Mouse (Mus musculus): ENCODE measurements around the gene Prkx.

Prkx gene

GRCm38 (mm10) chrX:77796238-77796835 is at the start of gene Prkx:
Gene Prkx, minus strand, starts transcription at chrX:77796278.
- in situ Hi-C loops (cut with MboI, MseI) = loop anchor here (10.0 kb wide), 1 partner anchor 372 kb away; no protein-coding TSS in a partner anchor

- in situ Hi-C loops (cut with MboI, MseI) = no loop called here
These were observed 16.0 kb upstream of the Prkx start for GRCm38 (mm10) chrX:77812031-77812430.

- in situ Hi-C loops (cut with MboI, MseI) = no loop called here
These were observed 14.6 kb upstream of the Prkx start for GRCm38 (mm10) chrX:77810608-77811206.

- in situ Hi-C loops (cut with MboI, MseI) = no loop called here
These were observed 12.5 kb upstream of the Prkx start for GRCm38 (mm10) chrX:77808602-77809001.

GRCm38 (mm10) chrX:77802293-77802692 is 6.2 kb upstream of the Prkx start:
- in situ Hi-C loops (cut with MboI, MseI) = no loop called here

GRCm38 (mm10) chrX:77801543-77801942 is 5.5 kb upstream of the Prkx start:
- in situ Hi-C loops (cut with MboI, MseI) = no loop called here

- in situ Hi-C loops (cut with MboI, MseI) = loop anchor here (10.0 kb wide), 1 partner anchor 375 kb away; no protein-coding TSS in a partner anchor
These were observed 3.5 kb upstream of the Prkx start for GRCm38 (mm10) chrX:77799554-77799953.

- in situ Hi-C loops (cut with MboI, MseI) = loop anchor here (10.0 kb wide), 1 partner anchor 373 kb away; no protein-coding TSS in a partner anchor
These were observed 1.7 kb upstream of the Prkx start for GRCm38 (mm10) chrX:77797801-77798200.

GRCm38 (mm10) chrX:77796916-77797315 is 838 bp upstream of the Prkx start:
- in situ Hi-C loops (cut with MboI, MseI) = loop anchor here (10.0 kb wide), 1 partner anchor 372 kb away; no protein-coding TSS in a partner anchor

GRCm38 (mm10) chrX:77795858-77796174 is 262 bp downstream of the Prkx start:
- in situ Hi-C loops (cut with MboI, MseI) = loop anchor here (10.0 kb wide), 1 partner anchor 371 kb away; no protein-coding TSS in a partner anchor

- in situ Hi-C loops (cut with MboI, MseI) = loop anchor here (10.0 kb wide), 1 partner anchor 370 kb away; no protein-coding TSS in a partner anchor
These were observed 868 bp downstream of the Prkx start for GRCm38 (mm10) chrX:77794962-77795857.

GRCm38 (mm10) chrX:77788675-77789074 is 7.4 kb downstream of the Prkx start:
- in situ Hi-C loops (cut with MboI, MseI) = no loop called here

- in situ Hi-C loops (cut with MboI, MseI) = no loop called here
These were observed 9.7 kb downstream of the Prkx start for GRCm38 (mm10) chrX:77786354-77786753.

GRCm38 (mm10) chrX:77777822-77778221 is 18.3 kb downstream of the Prkx start:
- in situ Hi-C loops (cut with MboI, MseI) = no loop called here

GRCm38 (mm10) chrX:77765153-77765552 is 30.9 kb downstream of the Prkx start:
- in situ Hi-C loops (cut with MboI, MseI) = no loop called here

GRCm38 (mm10) chrX:77744260-77744659 is 51.8 kb downstream of the Prkx start:
- in situ Hi-C loops (cut with MboI, MseI) = no loop called here

- in situ Hi-C loops (cut with MboI, MseI) = no loop called here
These were observed 54.7 kb downstream of the Prkx start for GRCm38 (mm10) chrX:77741383-77741782.

- in situ Hi-C loops (cut with MboI, MseI) = no loop called here
These were observed 62.0 kb downstream of the Prkx start for GRCm38 (mm10) chrX:77733930-77734536.

- in situ Hi-C loops (cut with MboI, MseI) = loop anchor here (25.0 kb wide), 2 partner anchors 1033 to 1908 kb away; no protein-coding TSS in a partner anchor
These were observed 75.8 kb downstream of the Prkx start for GRCm38 (mm10) chrX:77720298-77720697.
